Mouse (Mus musculus) kidney, adult 2 months (tissue): ENCODE data around the gene Nudt3. TPM values are rescaled to one million over a fixed set of nuclear protein-coding genes. Genes with fewer than 3 reads are reported as not detected.

ENCODE experiments used
- DNase-seq: peaks from one replicate; pipeline ENCODE4 v3.0.0; 2021
- H3K27ac ChIP-seq: fragments of 200-500 bp; 2 replicates; pipeline ENCODE4 v1.5.1; 2012; ENCODE audit warnings: low read depth, low read length, control low read depth, inconsistent platforms; ENCODE audit not compliant: insufficient read depth
- H3K27me3 ChIP-seq: fragments of 200-500 bp; replicated peaks from 2 replicates; pipeline ENCODE4 v1.6.1; 2012; ENCODE audit warnings: mild to moderate bottlenecking, moderate library complexity, low read length, inconsistent platforms; ENCODE audit not compliant: control insufficient read depth, insufficient read depth
- H3K36me3 ChIP-seq: fragments of 200-500 bp; 2 replicates; pipeline ENCODE4 v1.6.1; 2012; ENCODE audit warnings: mild to moderate bottlenecking, moderate library complexity, low read length, inconsistent platforms; ENCODE audit not compliant: control insufficient read depth, insufficient read depth
- H3K4me1 ChIP-seq: fragments of 200-500 bp; 2 replicates; pipeline ENCODE4 v1.6.1; 2011; ENCODE audit warnings: low read length; ENCODE audit not compliant: control insufficient read depth, insufficient read depth
- H3K4me3 ChIP-seq: fragments of 200-500 bp; 2 replicates; pipeline ENCODE4 v1.5.1; 2011; ENCODE audit warnings: mild to moderate bottlenecking, low read depth, low read length, control low read depth; ENCODE audit not compliant: insufficient read depth
- CTCF ChIP-seq: fragments of 200-500 bp; conservative IDR thresholded peaks from 2 replicates; pipeline ENCODE4 v1.5.1; 2011; ENCODE audit warnings: low read depth, mild to moderate bottlenecking, control low read depth, low read length, moderate library complexity, mixed read lengths; ENCODE audit not compliant: insufficient read depth, insufficient read length
- POLR2A ChIP-seq: fragments of 200-500 bp; IDR thresholded peaks from one replicate; pipeline ENCODE4 v1.6.1; 2011; ENCODE audit warnings: low read depth, low read length, control low read depth
- WGBS: fragments of 180-500 bp; shearing (Covaris S2); methylation state at CpG from one replicate; pipeline ENCODE4 v1.1.7; 2018; 5-methylcytosine and 5-hydroxymethylcytosine counted together
- polyA plus RNA-seq: library from polyadenylated mRNA; depleted of rRNA; stranded (reverse); fragments of >200 nt; gene quantifications from 2 replicates; pipeline ENCODE4 v1.2.3, GENCODE M21; 2012; rRNA removed

Nudt3 gene
- polyA plus RNA-seq, 1 experiment: 69.9 TPM

DNA sequence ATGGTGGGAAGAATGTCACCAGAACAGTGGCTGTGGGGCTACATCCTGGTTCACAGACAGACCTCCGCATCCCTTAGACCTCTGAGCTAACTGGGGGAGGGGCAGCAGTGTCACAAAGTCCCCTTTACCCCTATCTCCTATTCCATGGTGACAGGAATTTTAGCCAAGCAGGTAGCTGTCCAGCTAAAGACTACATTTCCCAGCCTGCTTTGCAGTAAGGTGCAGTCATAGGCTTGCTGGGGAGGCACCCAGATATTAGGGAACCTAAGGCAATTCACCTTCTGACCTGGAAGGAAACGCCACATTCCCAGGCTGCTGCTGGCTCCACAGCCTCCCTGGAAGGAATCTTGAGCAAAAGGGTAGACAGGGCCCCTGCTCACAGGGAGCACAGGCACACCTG, 82.0 kb downstream of the Nudt3 start:
- Histone ChIP-seq H3K27ac (no peak overlapping the region), H3K4me3 (no peak overlapping the region), H3K4me1 (no peaks in the 10 kb centered on the region), H3K36me3 (no peaks in the 10 kb centered on the region), H3K27me3 (no peaks in the 10 kb centered on the region)
- TF ChIP-seq POLR2A: no peak
- no peak for TF ChIP-seq CTCF
- no peak for DNase-seq
- 73% methylated on average over 2 of the region's 2 CpGs for WGBS

DNA sequence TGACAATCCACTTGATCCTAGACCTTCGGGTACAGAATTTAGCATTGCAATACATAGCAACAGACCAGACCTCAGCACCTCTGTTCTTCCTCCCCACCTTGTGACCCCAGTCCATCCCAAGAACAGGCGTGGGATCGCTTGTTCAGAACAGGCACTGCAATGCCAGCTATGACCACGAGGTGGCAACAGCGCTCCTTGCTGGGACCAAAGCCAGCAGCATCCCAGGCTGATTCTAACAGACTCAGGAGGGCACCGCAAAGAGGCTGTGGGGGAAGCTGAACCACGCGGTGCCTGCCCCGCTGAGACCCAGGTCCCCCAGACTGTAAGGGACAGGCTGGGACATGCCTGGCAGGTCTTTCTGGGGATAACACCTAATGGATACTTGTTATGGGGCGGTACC, 88.6 kb downstream of the Nudt3 start:
- no peak overlapping the region for H3K27ac ChIP-seq
- no peaks in the 10 kb centered on the region for H3K36me3 ChIP-seq
- no peaks in the 10 kb centered on the region for H3K27me3 ChIP-seq
- peak; percentile 83 for DNase-seq
- H3K4me1 ChIP-seq: no peaks in the 10 kb centered on the region
- TF ChIP-seq CTCF: peak; percentile 99
- no peak for TF ChIP-seq POLR2A
- WGBS: 6% methylated on average over 10 of the region's 10 CpGs
- no peak overlapping the region for H3K4me3 ChIP-seq

DNA sequence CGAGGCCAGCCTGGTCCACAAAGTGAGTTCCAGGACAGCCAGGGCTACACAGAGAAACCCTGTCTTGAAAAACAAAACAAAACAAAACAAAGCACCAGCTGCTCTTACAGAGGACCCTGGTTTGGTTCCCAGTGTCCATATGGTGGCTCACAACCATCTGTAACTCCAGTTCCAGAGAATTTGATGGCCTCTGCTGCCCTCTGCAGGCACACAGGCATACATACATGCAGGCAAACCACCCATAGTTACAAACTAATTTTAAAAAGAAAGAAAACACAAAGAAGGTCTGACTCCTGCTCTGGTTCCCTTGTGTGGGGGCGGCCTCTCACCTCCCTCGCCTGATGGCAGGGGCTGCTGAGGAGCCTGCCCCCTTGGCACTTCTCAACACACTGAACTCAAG, 89.9 kb downstream of the Nudt3 start:
- Histone ChIP-seq H3K4me3 (no peak overlapping the region), H3K27ac (no peak overlapping the region), H3K36me3 (no peaks in the 10 kb centered on the region), H3K4me1 (no peaks in the 10 kb centered on the region), H3K27me3 (no peaks in the 10 kb centered on the region)
- TF ChIP-seq POLR2A (no peak), CTCF (peak; percentile 32; the same call in 1 of the 2 replicates)
- DNase-seq: no peak
- WGBS: 91% methylated on average over 3 of the region's 3 CpGs

DNA sequence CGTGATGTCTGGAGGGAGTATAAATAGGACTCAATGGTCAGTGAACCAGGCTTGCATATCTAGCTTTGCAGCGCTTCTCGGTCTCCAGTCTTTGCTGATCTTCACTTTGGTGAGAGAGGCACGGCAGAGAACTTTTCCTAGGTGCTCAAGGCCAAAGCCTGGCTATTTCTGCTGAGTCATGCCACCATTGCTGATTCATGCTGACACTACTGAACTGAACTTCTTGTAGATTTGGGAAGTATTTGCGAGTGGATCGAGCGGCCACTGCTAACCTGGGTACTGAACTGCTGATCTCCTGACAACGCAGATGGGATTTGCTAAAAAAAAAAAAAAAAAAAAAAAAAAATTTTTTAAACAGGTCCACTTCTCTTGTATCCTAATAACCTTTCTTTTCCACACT, 91.2 kb downstream of the Nudt3 start:
- Histone ChIP-seq H3K4me3 (no peak overlapping the region), H3K36me3 (no peaks in the 10 kb centered on the region), H3K27ac (no peak overlapping the region), H3K27me3 (no peaks in the 10 kb centered on the region), H3K4me1 (no peaks in the 10 kb centered on the region)
- no peak for TF ChIP-seq POLR2A
- no peak for TF ChIP-seq CTCF
- 73% methylated on average over 8 of the region's 8 CpGs for WGBS
- DNase-seq: no peak

Other genes starting within 250 kb of the Nudt3 start
- 0.02 and 0.03 TPM in 2 replicates for gene Grm4, start 102.1 kb downstream of the Nudt3 start, polyA plus RNA-seq
- gene Hmga1, start 67.0 kb downstream of the Nudt3 start, polyA plus RNA-seq: 37.4 and 38.9 TPM in 2 replicates
- gene AI413582, start 57.7 kb downstream of the Nudt3 start, polyA plus RNA-seq: 41.7 and 55.7 TPM in 2 replicates
- gene RPS10-NUDT3, start 11.7 kb upstream of the Nudt3 start, polyA plus RNA-seq: not detected in 2 replicates
- 814 and 927 TPM in 2 replicates for gene Rps10, start 13.2 kb upstream of the Nudt3 start, polyA plus RNA-seq
- 0.58 and 1.3 TPM in 2 replicates for gene Pacsin1, start 32.0 kb upstream of the Nudt3 start, polyA plus RNA-seq
- gene Spdef, start 105.5 kb upstream of the Nudt3 start, polyA plus RNA-seq: 0.09 and 0.45 TPM in 2 replicates
- gene D17Wsu92e, start 197.2 kb upstream of the Nudt3 start, polyA plus RNA-seq: 162 and 189 TPM in 2 replicates
- 55.8 and 61.2 TPM in 2 replicates for gene Snrpc, start 214.7 kb upstream of the Nudt3 start, polyA plus RNA-seq
- gene Uhrf1bp1, start 232.9 kb upstream of the Nudt3 start, polyA plus RNA-seq: 8.0 and 9.6 TPM in 2 replicates